Mouse (Mus musculus) forebrain, postnatal 0 days (tissue): Measurements from ENCODE around the gene Sf3b3. TPM values are rescaled to one million over a fixed set of nuclear protein-coding genes. Genes with fewer than 3 reads are reported as not detected.

ENCODE experiments used
- ATAC-seq: fragments of 200-750 bp; cut with Nextera tagmentation; 2 replicates; pipeline ENCODE4 v1.8.0; 2017; ENCODE audit warnings: mild to moderate bottlenecking, moderate library complexity
- DNase-seq: peaks from one replicate; pipeline ENCODE4 v3.0.0-alpha.2; 2015
- H3K27ac ChIP-seq: fragments of 300-500 bp; sonication (generic); 2 replicates; pipeline ENCODE4 v1.5.1; 2014; ENCODE audit warnings: low read depth, mild to moderate bottlenecking, antibody characterized with exemption, low read length, moderate library complexity, mixed read lengths
- H3K27me3 ChIP-seq: fragments of 300-500 bp; sonication (generic); 2 replicates; pipeline ENCODE4 v1.6.1; 2014; ENCODE audit warnings: mild to moderate bottlenecking, low read length, mixed read lengths; ENCODE audit not compliant: insufficient read depth
- H3K36me3 ChIP-seq: fragments of 300-500 bp; sonication (generic); 2 replicates; pipeline ENCODE4 v1.6.1; 2014; ENCODE audit warnings: mild to moderate bottlenecking, moderate library complexity; ENCODE audit not compliant: insufficient read depth
- H3K4me1 ChIP-seq: fragments of 300-500 bp; sonication (generic); 2 replicates; pipeline ENCODE4 v1.6.1; 2014; ENCODE audit warnings: antibody characterized with exemption; ENCODE audit not compliant: insufficient read depth
- H3K4me2 ChIP-seq: fragments of 300-500 bp; sonication (generic); 2 replicates; pipeline ENCODE4 v1.6.1; 2014; ENCODE audit warnings: low read depth, mild to moderate bottlenecking, moderate library complexity
- H3K4me3 ChIP-seq: fragments of 300-500 bp; sonication (generic); 2 replicates; pipeline ENCODE4 v1.5.1; 2014; ENCODE audit warnings: low read depth, low read length, mixed read lengths
- H3K9ac ChIP-seq: fragments of 300-500 bp; sonication (generic); 2 replicates; pipeline ENCODE4 v1.6.1; 2014; ENCODE audit warnings: mild to moderate bottlenecking
- H3K9me3 ChIP-seq: fragments of 300-500 bp; sonication (generic); 2 replicates; pipeline ENCODE4 v1.6.1; 2016; ENCODE audit warnings: low read length
- CTCF ChIP-seq: sonication (generic); IDR thresholded peaks from 2 replicates; pipeline ENCODE4 v1.5.1; 2016; ENCODE audit warnings: antibody characterized with exemption, control low read depth, low read depth
- WGBS: fragments of 180-500 bp; shearing (Covaris S2); extraction: QIAGEN DNeasy Blood & Tissue Kit; methylation state at CpG from one replicate; pipeline ENCODE4 v1.1.7; 2014; 5-methylcytosine and 5-hydroxymethylcytosine counted together
- polyA plus RNA-seq: library from polyadenylated mRNA; unstranded; fragments of >200 nt; fragmentation: Nextera tagmentation; extraction: Ambion mirVana; gene quantifications from 2 replicates; pipeline ENCODE4 v1.2.1, GENCODE M21; 2015
- total RNA-seq: library from RNA; depleted of rRNA; stranded (reverse); fragments of >200 nt; gene quantifications from 2 replicates; pipeline ENCODE4 v1.2.3, GENCODE M21; 2014

Gene Sf3b3
- total and polyA plus RNA-seq, 2 experiments from 2014 or later, result 64.8 to 99.2 TPM

DNA sequence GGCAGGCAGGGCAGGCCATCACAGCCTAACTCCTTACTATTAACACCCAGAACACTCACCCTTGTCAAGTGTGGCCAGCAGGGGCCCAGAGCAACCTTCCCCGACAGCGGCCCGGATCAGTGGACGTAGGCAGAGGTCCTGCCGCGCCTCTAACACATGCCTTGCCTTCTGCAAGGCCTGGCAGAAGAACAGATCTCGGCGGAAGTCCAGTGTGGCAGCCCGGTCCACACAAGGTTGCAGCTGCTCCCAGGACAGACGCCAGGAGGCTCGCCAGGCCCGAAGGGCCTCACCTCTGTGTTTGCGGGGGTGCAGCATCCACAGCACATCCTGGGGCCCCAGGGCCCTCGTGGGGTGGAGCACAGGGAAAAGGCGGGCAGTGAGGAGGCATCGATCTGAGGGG is 42.3 kb upstream of the Sf3b3 start:
- Histone ChIP-seq H3K36me3 (peaks cover 6% of the 10 kb centered on the region), H3K4me3 (no peak overlapping the region), H3K9ac (no peak overlapping the region), H3K4me1 (no peaks in the 10 kb centered on the region), H3K27ac (no peak overlapping the region), H3K4me2 (no peak overlapping the region), H3K27me3 (no peaks in the 10 kb centered on the region), H3K9me3 (no peaks in the 10 kb centered on the region)
- ATAC-seq (no peak), DNase-seq (no peak)
- WGBS, result 93% methylated on average over 16 of the region's 16 CpGs
- TF ChIP-seq CTCF, result no peak

DNA sequence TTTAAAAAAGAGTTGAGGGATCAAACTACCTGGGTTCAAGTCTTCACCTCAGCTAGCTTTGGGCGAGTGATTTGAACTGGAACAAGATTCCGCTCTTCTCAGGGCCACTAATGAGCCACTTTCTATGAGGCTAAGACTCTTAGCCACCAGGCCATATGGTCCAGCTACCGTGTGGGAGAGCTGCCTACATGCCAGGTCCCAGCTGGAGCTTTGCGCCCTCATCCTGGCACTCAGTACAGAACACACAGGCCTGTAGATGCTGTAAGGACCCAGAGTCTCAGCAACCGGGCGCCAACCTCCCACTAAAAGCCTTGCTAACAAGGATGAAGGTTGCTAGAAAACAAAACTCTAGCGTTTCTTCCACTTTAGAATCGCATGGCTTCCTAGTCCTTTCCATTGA is 41.9 kb upstream of the Sf3b3 start:
- Histone ChIP-seq H3K4me1 (no peaks in the 10 kb centered on the region), H3K9ac (no peak overlapping the region), H3K9me3 (no peaks in the 10 kb centered on the region), H3K27me3 (no peaks in the 10 kb centered on the region), H3K4me2 (no peak overlapping the region), H3K36me3 (peaks cover 10% of the 10 kb centered on the region), H3K4me3 (no peak overlapping the region), H3K27ac (no peak overlapping the region)
- no peak for DNase-seq
- ATAC-seq, result no peak
- no peak for TF ChIP-seq CTCF
- 82% methylated on average over 8 of the region's 8 CpGs for WGBS

DNA sequence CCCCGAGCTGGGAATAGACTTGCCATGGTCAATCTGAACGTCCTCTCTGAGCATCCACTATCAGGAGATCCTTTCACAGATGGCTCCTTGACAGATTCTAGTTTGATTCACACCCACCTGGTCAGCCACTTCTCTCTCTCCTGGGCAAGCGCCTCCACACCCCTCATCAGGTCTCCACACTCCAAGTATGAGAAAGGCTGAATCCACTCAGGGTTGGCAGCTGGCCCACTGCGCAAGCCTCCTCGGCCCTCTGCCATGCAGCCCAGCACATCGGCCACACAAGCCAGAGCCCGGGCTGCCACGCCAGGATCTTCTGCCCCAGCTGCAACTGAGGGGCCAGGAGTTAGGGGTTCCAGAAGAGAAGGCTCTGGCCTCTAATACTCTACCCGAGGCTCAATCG is 41.0 kb upstream of the Sf3b3 start:
- DNase-seq, result no peak

DNA sequence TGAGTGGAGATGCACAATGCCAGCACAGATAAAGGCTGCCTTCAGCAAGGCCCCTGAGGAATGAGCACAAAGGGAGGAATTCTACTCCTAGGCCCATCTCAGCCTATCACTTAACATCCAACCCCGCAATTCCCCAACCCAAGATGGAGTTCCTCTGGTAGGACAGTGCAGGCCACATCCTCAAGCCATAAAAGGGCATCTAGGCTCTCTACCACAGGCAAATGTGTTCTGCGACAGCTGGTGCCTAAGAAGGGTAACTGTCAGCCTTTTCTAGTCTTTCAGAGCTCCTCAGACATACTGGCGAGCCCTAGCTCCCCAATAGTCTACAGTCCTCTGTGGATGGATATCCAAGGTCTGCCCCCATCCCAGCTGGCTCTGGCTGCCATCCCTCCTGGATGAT is 40.0 kb upstream of the Sf3b3 start:
- H3K4me2 ChIP-seq, result no peak overlapping the region
- WGBS, result 85% methylated on average over 3 of the region's 3 CpGs
- H3K36me3 ChIP-seq, result peaks cover 28% of the 10 kb centered on the region
- no peaks in the 10 kb centered on the region for H3K4me1 ChIP-seq
- no peaks in the 10 kb centered on the region for H3K9me3 ChIP-seq
- no peak overlapping the region for H3K4me3 ChIP-seq
- no peak overlapping the region for H3K9ac ChIP-seq
- DNase-seq (no peak), ATAC-seq (no peak)
- no peaks in the 10 kb centered on the region for H3K27me3 ChIP-seq
- H3K27ac ChIP-seq, result no peak overlapping the region
- TF ChIP-seq CTCF, result no peak

More for the DNA sequence above, 41.0 kb upstream of the Sf3b3 start:
- no peak overlapping the region for H3K4me3 ChIP-seq
- TF ChIP-seq CTCF, result no peak
- H3K9ac ChIP-seq, result no peak overlapping the region
- no peak overlapping the region for H3K4me2 ChIP-seq
- H3K9me3 ChIP-seq, result no peaks in the 10 kb centered on the region
- H3K36me3 ChIP-seq, result peaks cover 19% of the 10 kb centered on the region
- no peak overlapping the region for H3K27ac ChIP-seq
- no peak for ATAC-seq
- 87% methylated on average over 10 of the region's 10 CpGs for WGBS
- H3K4me1 ChIP-seq, result no peaks in the 10 kb centered on the region
- no peaks in the 10 kb centered on the region for H3K27me3 ChIP-seq

DNA sequence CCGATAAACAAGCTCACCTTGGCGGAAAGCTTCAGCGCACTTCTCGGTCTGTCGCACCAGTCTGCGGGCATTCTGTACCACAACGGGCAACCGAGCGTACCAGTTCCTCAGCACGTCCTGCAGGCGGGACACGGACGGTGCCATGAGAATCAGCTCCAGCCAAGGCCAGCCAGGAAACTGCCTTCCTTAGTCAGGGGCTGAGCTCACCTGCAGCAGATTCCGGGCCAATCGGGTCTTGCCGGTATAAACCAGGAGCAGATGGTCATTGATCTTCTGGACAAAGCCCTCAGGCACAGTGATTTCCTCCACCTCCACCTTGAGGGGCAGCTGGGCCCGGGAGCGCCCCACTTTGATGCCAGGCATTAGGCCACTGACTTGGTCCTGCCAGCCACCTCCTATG is 37.2 kb upstream of the Sf3b3 start:
- H3K36me3 ChIP-seq, result peaks cover 53% of the 10 kb centered on the region
- H3K27me3 ChIP-seq, result no peaks in the 10 kb centered on the region
- H3K4me2 ChIP-seq, result no peak overlapping the region
- H3K27ac ChIP-seq, result no peak overlapping the region
- DNase-seq (no peak), ATAC-seq (no peak)
- no peak overlapping the region for H3K9ac ChIP-seq
- H3K4me1 ChIP-seq, result no peaks in the 10 kb centered on the region
- no peaks in the 10 kb centered on the region for H3K9me3 ChIP-seq
- WGBS, result 94% methylated on average over 18 of the region's 18 CpGs
- no peak for TF ChIP-seq CTCF
- H3K4me3 ChIP-seq, result no peak overlapping the region

DNA sequence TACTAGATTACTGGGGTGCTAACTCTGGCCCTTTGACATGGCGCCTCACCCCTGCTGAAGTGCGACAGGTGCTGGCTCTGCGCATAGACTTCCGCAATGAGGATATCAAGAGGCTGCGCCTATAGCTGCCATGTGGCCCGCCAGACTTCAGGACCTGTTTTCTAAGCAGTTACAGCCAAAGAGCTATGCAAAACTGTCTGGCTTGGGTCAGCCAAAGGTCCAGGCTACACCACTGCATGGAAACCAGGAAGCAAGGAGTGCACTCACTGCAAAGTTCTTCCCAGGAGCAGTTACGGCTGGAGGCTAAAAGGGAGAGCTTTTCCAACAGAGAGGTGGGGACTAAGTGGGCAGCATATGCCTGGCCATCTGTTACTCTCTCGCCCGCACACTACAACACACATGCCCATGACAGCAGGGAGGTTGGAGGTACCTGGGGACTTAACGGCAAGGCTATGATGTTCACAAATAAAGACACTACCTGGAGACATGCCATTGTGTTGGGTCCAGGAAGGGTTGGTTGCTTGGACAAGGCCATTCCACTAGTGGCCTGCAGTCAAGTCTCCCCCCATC is 35.2 kb upstream of the Sf3b3 start:
- WGBS, result 87% methylated on average over 10 of the region's 10 CpGs
- no peak overlapping the region for H3K4me3 ChIP-seq
- H3K4me2 ChIP-seq, result no peak overlapping the region
- no peaks in the 10 kb centered on the region for H3K9me3 ChIP-seq
- no peak for DNase-seq
- peaks cover 70% of the 10 kb centered on the region for H3K36me3 ChIP-seq
- no peaks in the 10 kb centered on the region for H3K27me3 ChIP-seq
- no peak for ATAC-seq
- H3K9ac ChIP-seq, result no peak overlapping the region
- no peak for TF ChIP-seq CTCF
- no peak overlapping the region for H3K27ac ChIP-seq
- no peaks in the 10 kb centered on the region for H3K4me1 ChIP-seq

DNA sequence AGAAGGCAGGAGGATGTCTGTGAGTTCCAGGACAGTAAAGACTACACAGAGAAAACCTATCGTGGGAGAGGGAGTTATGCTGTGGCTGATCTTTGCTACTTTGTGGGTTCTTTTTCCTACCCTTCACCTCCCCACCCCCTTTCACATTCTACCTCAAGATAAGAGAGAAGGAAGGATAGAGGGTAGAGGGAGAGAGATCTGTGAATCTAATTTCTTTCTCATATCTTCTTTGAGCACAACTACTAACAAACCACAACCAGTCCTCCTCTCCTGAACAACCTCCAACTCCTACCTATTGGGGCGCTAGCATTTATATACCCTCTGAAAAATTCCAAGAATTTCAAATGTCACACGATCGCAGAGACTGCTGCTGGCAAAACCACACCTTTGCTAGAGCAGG is 31.3 kb upstream of the Sf3b3 start:
- WGBS, result 95% methylated on average over 4 of the region's 4 CpGs
- H3K4me1 ChIP-seq, result no peaks in the 10 kb centered on the region
- H3K4me2 ChIP-seq, result no peak overlapping the region

More for the DNA sequence above, 31.3 kb upstream of the Sf3b3 start:
- DNase-seq, result no peak
- Histone ChIP-seq H3K27ac (no peak overlapping the region), H3K36me3 (peaks cover 92% of the 10 kb centered on the region), H3K9me3 (no peaks in the 10 kb centered on the region), H3K4me3 (no peak overlapping the region), H3K9ac (no peak overlapping the region), H3K27me3 (no peaks in the 10 kb centered on the region)
- ATAC-seq, result no peak
- TF ChIP-seq CTCF, result no peak
